Mouse (Mus musculus) spleen, postnatal 0 days (tissue): ENCODE measurements around the gene Xpnpep2. TPM values are rescaled to one million over a fixed set of nuclear protein-coding genes. Genes with fewer than 3 reads are reported as not detected.

Experiments
- polyA plus RNA-seq: library from polyadenylated mRNA; unstranded; fragments of >200 nt; fragmentation: Nextera tagmentation; extraction: Ambion mirVana; gene quantifications from 2 replicates; pipeline ENCODE4 v1.2.1, GENCODE M21; 2015

Gene Xpnpep2
- 0.41 and 0.58 TPM in 2 replicates for polyA plus RNA-seq

GRCm38 (mm10) chrX:48108394-48109315, at the start of gene Xpnpep2:
TSS of gene Xpnpep2 (plus strand) at chrX:48108725.

GRCm38 (mm10) chrX:48146262-48146661, 37.7 kb downstream of the Xpnpep2 start, which contains the start of gene Sash3:
TSS of gene Sash3 (plus strand) at chrX:48146436.

Other genes starting within 250 kb of the Xpnpep2 start
- 4.9 and 5.9 TPM in 2 replicates for gene Smarca1, start 215.8 kb upstream of the Xpnpep2 start, polyA plus RNA-seq
- gene Ocrl, start 196.3 kb upstream of the Xpnpep2 start, polyA plus RNA-seq: 7.5 and 9.7 TPM in 2 replicates
- 0.42 and 0.80 TPM in 2 replicates for gene Apln, start 73.9 kb upstream of the Xpnpep2 start, polyA plus RNA-seq
- gene Sash3, start 37.7 kb downstream of the Xpnpep2 start, polyA plus RNA-seq: 16.5 and 23.6 TPM in 2 replicates
- gene Zdhhc9, start 100.2 kb downstream of the Xpnpep2 start, polyA plus RNA-seq: 2.1 and 2.9 TPM in 2 replicates
- 17.5 and 17.9 TPM in 2 replicates for gene Utp14a, start 148.1 kb downstream of the Xpnpep2 start, polyA plus RNA-seq
- 2.5 and 3.0 TPM in 2 replicates for gene Bcorl1, start 232.6 kb downstream of the Xpnpep2 start, polyA plus RNA-seq